Mouse (Mus musculus) fat pad, adult 2 months (tissue): ENCODE results near the gene Pnpla1.

Experiments used
- DNase-seq: peaks from one replicate; pipeline ENCODE4 v3.0.0-alpha.2; 2011; ENCODE audit warnings: low read depth, low spot score; ENCODE audit errors: extremely low read depth

Pnpla1 gene

DNA sequence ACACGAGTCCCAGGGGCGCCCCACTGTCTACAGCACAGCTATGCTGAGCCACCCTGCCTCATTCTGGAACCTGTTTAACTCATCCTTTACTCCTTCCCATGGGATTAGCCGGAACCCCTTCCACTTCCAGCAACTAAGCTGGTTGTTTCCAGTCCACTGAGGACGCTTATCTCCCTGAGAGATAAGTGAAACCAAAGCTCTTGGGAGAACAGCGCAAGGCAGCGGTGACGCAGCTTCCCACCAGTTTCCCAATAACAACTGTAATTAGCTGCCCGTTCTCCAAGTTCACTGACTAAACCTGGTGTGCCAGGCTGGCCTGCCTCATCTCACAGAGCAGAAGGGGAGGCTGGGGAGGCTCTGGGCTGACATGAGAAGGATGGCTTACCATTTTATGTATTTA lies 62.9 kb downstream of the Pnpla1 start:
- DNase-seq = no peak

DNA sequence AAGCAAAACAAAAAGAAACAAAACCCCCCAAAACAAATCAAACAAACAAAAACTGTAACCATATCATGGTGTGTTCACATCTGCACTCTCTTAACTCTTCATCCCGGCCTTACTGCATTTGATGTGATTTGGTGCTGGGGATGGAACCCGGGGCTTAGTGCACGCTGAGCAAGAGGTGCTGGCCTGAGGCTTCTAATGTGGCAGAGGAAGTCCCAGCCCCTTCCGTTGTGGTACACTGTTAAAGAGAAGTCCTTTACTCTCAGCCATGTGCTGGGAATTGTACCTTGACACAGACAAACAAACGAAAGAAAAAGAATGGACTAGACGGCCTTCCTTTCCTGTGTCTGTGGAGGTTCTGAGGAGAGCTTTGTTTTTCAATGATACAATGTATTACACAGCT lies 63.9 kb downstream of the Pnpla1 start:
- no peak for DNase-seq

DNA sequence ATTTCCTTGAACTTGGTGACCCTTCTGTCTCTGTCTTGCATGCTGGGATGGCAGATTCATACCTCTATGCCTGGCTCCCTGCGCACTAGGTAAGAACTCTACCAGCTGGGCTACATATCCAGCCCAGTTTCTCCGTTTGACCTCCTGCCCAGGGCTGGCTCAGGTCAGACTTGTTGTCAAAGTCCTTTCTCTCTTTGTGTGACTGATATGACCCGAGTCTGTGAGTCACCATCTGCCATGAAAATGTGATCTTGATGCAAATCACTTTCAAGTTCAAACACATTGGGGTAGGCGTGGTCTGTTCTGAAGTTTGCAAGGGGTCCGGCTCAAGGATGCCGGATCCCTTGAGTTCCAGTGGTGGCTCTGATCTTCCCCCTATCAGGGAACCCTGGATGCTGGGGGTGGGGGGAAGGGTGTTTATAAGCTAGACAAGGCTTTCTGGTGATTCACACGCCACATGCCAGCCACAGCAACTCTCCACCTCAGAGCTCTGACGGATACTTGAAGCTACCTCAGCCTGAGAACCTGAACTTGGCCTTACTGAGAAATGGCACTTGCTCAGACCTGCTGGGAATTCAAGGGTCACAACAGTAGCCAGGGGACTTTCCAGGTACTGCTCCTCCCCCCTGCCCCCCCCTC lies 66.9 kb downstream of the Pnpla1 start:
- DNase-seq = no peak

DNA sequence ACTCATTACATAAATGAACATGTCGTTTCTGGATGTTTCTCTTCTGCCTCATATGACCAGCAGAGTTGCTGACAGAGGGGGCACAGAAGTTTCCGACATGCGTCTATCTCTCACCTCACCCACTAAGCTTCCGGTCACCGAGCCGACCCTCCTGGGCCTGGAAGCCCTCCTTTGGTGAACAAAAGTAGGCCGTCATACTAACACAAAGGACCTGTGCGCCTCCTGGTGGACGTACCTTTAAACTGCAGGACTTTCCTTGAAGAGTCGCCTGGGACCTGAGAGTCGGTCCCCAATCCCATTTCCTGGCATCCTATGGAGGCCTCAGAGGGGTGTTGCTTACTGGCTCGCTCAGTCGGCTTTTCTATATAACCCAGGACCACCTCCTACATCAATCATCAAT lies 68.2 kb downstream of the Pnpla1 start:
- no peak for DNase-seq

DNA sequence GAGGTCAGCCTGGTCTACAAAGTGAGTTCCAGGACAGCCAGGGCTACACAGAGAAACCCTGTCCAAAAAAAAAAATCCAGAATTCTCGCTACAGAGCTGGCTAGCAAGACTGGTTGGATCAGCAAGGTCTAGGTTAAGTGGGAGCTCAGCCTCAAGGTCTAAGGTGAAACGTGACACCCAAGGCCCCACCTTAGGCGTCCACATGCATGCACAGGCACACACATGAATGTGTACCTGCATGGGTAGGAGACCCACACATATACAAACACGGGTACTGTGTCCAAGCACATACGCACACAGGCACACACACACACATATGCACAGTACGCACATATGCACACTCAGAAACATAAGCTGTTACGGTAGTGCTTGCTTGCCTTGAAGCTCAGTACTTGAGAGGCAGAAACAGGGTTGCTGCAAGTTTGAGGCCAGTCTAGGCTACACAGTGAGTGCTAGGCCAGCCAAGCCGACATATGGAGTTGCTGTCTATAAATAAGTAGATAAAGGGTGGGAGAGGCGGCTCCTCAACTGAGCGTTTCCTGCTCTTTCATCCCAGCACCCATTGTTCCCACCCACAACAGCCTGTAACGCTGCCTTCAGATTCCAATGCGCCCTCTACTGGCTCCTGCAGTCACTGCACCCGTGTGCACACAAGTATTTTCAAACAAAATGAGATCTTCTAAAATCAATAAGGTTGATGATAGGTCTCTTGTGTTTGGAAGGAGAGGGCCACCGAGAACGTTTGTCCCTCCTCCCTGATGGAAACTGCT lies 68.8 kb downstream of the Pnpla1 start:
- no peak for DNase-seq

DNA sequence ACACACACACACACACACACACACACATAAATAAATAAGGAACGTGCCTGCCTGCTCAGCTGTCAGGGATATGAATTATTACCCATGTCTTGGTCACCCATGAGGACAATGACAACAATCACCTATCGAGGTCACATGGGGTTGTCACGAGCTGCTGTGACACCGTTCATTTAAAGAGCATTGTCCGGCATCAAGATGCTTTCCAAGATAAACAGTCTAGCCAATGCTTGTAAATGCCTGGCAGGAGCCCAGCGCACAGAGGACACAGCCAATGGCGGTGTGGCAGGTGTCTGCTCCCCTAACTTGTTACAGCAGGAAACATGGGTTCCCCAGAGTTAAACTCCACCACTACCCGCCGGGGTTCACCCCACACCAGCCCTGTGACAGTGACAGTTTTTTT lies 69.8 kb downstream of the Pnpla1 start:
- DNase-seq = no peak

DNA sequence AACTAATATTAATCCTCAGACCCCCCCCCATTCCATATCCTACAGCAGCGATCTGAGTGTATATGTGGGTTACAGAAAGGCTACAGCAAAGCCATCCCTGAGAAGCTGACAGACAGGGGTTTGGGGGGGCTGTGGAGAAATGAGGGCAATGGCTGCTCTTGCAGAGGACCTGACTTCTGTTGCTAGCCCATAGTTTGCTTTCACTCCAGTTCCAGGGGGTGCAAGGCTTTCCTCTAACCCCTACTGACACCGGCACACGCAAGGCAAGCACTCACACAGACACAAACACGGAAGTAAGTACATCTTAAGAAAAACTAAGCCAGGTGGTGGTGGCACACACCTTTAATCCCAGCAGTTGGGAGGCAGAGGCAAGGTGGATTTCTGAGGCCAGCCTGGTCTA lies 71.2 kb downstream of the Pnpla1 start:
- no peak for DNase-seq

DNA sequence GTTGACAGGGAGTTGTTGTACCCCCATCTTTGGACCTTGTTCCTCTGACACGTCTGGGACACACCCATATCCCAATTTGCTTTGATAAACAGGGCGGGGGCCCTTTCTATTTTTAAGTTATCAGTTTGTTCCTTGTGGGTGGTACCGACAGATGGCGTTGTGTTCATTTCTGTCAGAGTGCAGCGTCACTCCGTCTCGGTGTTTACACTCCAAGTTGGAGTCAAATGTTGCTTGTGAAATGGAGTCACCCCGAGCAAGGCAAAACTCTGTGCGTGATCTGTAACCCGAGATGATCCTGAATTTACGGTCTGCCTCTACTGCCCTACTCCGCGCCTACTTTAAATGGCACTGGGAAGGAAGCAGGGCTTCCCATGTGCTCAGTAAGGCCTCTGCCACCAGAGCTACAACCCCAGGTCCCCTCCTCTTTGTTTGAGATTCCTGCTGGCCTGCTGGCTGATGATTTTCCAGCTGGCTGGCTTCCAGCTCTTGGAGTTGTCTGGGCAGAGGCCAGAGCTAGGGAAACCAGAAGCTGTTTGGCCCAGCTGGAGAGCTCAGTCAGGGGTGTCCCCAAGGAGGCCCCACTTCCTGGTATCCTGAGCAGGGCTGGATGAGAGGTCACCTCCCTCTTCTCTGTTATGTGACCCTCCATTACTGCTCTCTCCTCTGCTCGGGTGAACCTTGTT lies 72.3 kb downstream of the Pnpla1 start:
- no peak for DNase-seq

DNA sequence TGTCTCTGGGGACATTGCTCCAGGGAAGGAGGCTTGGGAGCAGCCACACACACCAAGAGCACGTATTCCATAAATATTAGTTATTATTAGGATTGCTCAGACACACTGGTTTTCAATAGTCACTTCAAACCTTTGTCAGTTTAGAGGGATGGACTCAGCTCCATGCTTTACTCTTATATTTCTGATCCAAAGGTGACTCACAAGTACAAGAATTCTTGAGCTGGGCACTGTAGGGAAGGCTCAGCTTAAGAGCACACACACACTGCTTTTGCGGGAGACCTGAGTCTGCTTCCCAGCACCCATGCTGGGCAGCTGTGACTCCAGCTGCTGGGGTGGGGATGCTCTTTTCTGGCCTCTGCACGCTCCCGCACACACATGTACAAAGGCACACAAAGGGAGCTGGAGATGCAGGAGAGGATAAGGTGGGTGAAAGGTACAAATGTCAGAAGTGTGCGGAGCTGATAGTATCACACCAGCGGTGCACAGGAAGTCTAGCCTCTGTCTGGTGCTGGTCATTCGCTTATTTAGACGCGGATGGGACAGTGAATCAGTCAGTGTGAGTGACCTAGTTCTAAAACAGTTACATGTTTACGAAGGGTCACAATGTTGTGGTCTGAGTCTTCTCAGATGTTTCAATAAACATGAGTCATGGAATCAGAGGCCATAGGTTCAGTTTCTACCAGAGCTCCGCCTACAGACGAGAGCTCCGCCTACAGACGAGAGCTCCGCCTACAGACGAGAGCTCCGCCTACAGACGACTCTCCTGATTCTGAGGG lies 73.4 kb downstream of the Pnpla1 start:
- no peak for DNase-seq

DNA sequence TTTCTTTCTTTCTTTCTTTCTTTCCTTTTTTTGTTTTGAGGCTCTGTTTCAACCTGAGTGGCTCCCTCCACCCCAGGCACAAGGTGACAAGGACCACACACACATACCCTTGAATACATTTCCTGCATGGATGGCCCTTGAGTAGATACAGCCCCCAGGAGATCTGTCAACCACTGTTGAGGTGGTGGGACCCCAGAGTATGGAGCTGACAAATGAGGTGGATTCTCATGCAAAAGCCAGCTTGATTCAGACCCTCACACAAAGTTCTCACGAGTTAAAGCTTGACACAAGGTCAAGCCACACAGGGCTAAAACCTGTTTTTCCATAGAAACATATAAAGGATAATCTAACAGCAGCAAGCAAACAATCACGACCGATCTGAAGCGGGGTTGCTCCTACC lies 74.1 kb downstream of the Pnpla1 start:
- no peak for DNase-seq

DNA sequence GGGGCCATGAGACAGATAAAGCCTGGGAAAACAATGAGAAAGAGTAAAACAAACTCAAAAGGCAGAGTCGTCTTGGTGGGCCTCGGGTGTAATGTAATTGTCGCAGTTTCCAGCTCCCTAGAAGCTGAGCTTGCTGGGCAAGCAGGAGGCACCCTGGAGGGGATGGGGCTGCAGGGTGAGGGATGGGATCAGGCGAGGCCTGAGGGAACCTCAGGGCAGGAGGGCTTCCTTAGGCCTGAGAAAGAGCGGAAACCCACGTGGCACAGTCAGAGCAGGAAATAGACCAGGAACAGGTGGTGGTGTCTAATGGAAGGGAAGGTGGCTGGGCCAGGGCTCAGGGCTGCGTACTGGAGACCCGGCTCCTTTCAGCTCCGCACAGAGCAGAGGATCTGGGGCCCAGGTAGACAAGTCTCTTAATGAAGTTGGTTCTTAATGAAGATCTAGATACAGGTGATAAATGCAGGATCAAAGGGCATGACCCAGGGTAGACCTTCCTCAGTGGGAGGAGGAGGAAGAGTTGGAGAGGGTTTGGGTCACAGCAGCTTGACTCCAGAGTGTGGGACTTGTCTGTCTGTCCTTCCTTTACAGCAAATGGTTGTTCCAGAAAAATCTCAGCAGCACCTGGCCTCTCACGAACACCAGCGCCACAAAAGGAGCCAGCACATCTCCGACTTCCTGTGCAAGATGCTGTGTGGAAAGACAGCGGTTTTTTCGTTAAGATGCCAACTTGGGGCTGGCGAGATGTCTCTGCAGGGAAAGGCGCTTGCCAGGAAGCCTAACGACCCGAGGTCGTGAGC lies 76.1 kb downstream of the Pnpla1 start:
- no peak for DNase-seq

DNA sequence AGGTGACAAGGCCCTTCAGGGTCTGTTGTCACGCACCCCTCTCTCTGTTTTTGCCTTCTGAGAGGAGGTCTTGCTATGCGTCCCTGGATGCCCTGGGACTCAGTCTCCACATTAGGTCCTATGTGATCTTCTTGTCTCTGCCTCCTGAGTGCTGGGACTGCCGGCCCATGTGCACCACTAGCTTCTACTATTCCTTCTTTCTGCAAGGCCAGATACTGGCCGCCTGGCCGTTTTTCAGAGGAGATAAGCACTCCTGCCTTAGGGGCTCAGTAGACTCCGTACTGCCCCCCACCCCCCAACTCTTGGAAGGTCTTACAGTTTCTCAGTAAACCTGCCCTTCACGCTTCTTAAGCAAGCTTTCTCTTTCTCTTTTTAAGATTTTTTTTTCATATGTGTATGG lies 77.9 kb downstream of the Pnpla1 start:
- DNase-seq = no peak

DNA sequence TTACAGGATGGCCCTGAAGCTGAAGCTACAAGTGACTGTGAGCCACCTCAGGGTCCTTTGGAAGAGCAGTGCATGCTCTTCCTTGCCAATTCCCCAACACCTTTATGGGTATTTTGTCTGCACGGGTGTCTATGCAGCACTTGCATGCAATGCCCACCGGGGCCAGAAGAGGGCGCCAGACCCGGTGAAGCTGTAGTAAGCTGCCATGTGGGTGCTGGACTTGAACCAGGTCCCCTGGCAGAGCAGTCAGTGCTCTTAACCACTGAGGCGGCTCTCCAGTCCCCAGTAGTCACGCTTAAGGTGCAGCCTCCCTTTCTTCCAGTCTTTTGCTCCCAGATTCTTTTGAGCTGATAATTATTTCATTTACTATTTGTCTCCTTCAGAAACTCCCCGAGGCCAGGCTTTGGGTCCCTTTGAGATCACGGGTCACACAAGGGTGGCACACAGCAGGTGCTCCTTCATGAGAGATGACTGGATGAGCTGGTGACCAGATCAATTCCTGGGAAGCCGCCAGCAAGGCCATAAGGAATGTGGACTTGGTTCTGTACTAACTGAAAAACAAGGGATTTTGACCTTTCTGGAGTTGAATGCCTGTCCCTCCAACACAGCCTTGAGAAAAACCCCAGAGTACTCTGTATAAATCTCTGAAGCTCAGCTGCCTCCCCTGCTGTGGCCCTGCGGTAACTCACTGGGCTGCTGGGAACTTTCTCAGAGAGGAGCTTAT lies 78.6 kb downstream of the Pnpla1 start:
- DNase-seq = no peak
